Mouse (Mus musculus): Measurements from ENCODE around the gene Ttyh2. TPM values are rescaled to one million over a fixed set of nuclear protein-coding genes. Genes with fewer than 3 reads are reported as not detected.
"Not testable (repeated sequence)": the region's sequence is repeated elsewhere in the genome, so short reads cannot be mapped to it uniquely, and the experiment has no call there.

Gene Ttyh2
- total RNA-seq, 2 experiments from 2014 or later: 16.0 to 19.4 TPM

DNA sequence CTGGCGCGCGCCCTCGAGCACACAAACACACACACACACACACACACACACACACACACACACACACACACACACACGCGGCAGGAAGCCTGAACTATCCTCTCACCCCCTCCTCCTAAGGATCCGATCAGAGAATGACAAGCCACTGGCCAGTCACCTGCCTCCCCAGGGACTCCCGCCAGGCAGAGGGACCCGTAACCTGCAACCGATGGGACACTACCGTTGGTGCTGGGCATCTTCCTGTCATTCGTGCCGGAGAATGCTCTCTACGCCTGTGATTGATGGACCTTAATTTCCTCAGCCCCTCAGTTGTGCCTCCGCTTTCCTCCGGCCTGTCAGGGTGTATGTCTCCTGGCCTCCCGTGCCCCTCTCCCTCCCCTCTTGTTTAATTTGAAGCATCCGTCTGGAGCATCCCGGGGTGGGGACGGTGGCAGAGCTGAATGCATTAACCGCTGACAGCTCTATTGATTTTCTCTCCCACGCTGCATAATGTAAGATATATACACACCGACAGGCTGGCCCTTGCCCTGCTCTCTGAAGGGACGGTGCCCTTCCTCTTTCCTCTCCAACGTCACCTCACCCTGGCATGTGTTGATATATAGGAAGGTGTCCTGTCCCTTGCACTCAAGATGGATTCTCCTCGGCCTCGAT is 18.1 kb upstream of the Ttyh2 start:
- no peak for DNase-seq
- intact Hi-C loops (cut with DNase I): no loop called here

DNA sequence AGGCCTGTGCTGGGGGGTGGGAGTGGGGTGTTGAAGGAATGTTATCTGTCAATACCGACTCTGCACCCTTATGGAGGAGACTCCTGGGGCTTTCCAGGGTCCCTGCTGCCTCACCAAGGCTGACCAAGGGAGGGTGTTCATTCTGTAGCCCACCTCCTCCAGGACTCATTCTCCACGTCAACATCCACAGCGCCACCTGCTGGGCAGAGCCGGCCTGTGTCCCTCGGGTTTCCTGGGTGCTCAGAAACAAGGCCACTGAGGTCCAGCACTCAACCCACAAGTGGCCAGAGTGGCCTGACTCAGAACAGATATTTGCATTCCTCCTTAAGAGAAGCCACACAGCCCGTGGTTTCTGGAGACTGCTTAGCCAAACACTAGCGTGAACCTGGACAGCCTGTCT is 17.5 kb upstream of the Ttyh2 start:
- DNase-seq: peak in 1 of 2 experiments; percentile 37
- intact Hi-C loops (cut with DNase I): no loop called here

DNA sequence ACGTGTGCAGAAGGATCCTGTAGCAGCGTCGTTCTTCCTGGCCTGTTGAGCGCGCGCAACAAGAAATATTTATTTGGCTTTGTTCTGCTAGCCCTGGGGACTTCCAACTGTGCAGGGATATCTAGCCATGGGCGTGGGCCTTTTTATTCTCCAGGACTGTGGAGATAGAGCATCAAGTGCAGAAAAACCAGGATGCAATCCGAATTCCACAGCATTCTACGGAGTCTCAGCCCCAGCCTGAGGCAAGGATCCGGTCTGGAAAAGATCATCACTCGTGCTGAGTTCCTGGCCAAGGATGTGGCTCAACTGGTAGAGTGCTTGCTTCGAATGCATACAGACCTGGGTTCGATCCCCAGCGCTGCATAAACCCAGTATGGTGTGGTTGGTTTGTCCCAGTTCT is 13.1 kb upstream of the Ttyh2 start:
- no peak for DNase-seq
- intact Hi-C loops (cut with DNase I): no loop called here

DNA sequence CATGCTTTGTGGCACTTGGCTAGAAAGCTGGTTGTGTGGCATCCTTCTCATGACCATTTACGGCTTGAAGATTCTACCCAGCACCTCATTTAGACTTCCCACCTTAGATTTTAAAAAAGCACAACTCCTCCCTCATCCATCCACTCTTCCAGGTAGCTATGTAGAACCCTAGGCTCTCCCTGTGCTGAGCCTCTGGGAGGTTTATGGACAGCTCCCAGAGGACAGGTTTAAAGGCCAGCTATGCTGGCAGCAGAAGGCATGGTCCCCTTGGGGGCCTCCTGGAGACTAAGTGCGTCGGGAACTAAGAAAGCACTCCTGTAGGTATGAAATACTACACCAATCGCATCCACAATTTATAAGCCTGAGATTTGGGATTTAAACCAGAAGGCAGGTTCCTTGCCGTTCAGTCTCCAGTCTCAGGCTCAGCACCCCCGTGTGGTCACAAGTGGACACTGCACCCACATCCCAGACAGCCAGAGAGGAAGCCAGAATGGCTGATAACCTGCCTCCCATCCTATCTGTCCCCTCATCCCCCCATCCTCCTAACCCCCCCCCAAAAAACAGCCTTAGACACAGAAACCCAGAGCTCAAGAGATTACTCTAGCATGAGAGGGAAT is 12.4 kb upstream of the Ttyh2 start:
- no peak for DNase-seq
- intact Hi-C loops (cut with DNase I): no loop called here

DNA sequence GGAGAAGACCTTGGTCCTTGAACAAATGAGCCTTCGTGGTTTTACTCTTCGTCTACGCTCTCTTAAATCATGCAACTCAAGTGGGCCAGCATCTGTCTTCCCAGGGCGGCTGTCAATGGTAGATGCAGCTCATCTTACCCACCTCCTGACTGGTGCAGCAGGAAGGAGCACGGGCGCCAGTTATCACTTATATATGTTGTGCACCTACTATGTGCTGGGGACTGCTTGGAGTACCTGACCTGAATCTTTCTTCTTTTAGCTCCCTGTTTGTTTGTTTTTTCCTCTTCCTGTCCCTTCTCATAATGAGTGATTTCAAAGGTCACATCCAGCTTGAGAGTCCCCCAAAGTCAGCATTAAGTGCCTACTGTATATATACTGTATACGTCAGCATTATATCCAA is 11.1 kb upstream of the Ttyh2 start:
- intact Hi-C loops (cut with DNase I): no loop called here
- no peak for DNase-seq

DNA sequence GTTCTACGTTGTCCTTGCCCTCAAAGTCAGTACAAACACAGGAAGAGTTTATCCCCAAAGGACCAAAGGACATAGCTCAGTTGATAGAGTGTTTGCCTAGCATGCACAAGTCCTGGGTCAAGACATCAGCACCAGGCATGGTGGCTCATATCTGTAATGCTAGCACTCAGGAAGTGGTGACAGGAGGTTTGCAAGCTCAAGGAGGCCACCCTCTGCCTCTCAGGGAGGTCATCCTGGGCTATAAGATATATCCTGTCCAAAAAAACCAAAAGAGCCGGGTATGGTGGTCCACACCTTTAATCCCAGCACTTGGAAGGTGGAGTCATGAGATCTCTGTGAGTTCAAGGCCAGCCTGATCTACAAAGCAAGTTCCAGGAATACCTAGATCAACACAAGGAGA is 9.8 kb upstream of the Ttyh2 start:
- no peak for DNase-seq
- intact Hi-C loops (cut with DNase I): no loop called here

DNA sequence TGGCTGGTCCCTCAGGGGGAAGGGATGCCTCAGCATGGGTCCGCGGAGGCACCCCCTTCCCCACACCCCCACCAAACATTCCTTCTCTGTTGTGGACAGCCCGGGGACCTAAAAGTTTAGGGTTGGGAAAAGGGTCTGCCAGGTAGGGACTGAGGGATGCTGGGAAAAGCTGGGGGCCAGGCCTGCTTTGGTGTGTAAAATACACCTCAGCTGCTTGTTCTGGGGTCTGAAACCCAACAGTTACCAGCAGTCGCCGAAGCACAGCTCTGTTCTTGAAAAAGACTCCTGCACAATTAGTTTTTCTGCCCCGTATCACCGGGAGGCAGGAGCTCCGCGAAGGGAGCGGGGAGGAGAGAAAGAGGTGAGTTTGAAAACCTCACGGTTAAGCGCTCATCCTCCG is 8.4 kb upstream of the Ttyh2 start:
- intact Hi-C loops (cut with DNase I): no loop called here
- no peak for DNase-seq

DNA sequence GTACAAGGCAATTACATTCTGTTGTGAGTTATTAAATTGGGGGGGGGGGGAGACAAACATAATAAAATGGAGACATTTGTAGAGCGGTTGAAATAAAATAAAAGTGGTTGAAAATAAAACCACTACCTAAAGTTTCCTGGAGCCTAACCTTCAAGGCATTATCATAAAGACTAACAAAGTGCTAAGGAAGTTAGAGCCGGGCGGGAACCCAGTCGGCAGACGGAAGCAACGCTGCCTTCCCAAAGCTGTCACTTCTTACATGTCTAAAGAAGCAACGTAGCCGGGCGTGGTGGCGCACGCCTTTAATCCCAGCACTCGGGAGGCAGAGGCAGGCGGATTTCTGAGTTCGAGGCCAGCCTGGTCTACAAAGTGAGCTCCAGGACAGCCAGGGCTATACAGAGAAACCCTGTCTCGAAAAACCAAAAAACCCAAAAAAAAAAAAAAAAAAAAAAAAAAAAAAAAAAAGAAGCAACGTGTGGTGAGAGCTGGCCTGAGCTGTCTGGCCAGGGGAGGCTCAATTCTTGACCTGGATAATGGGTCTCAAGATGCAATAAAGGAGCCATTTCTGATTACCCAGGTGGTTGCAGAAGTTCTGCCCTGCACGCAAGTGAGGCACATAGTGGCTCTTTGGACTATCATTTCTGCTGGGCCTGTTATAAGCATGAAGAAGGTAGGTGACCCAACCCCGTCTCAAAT is 7.8 kb upstream of the Ttyh2 start:
- intact Hi-C loops (cut with DNase I): no loop called here
- no peak for DNase-seq

DNA sequence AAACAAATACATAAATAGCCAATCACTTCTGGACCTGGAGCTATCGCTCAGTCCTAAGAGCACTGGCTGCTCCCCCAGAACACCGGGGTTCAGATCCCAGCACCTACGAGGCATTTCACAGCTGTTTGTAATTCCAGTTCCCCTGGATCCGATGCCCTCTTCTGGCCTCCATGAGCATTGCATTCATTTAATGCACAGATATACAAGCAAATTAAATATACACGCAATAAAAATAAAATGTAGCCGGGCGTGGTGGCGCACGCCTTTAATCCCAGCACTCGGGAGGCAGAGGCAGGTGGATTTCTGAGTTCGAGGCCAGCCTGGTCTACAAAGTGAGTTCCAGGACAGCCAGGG is 7.3 kb upstream of the Ttyh2 start:
- intact Hi-C loops (cut with DNase I); DNase-seq: not testable (repeated sequence)

DNA sequence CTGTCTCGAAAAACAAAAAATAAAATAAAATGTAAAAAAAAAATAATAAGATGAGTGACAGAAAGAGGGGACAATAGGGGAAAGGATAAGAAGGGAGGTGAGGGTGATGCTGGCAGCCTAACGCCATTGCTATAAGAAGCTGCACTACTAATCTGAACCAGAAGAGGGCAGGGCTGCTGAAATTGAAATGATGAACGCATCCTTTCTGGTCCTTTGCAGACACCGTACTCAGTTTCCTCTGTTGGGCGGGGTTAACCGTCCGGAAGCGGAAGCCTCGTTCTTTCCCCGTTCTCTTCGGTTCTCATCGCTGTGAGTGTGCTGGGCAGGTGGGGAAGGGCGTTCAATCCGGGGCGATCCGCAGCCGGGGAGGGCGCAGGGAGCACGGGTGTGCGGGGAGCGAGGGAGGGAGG is 6.9 kb upstream of the Ttyh2 start, which contains the start of gene Rpl38:
Gene Rpl38 (plus strand): TSS at position 224 of the 410 bp plus-strand sequence.
- peak; percentile 83 to 89 for DNase-seq
- intact Hi-C loops (cut with DNase I): no loop called here

DNA sequence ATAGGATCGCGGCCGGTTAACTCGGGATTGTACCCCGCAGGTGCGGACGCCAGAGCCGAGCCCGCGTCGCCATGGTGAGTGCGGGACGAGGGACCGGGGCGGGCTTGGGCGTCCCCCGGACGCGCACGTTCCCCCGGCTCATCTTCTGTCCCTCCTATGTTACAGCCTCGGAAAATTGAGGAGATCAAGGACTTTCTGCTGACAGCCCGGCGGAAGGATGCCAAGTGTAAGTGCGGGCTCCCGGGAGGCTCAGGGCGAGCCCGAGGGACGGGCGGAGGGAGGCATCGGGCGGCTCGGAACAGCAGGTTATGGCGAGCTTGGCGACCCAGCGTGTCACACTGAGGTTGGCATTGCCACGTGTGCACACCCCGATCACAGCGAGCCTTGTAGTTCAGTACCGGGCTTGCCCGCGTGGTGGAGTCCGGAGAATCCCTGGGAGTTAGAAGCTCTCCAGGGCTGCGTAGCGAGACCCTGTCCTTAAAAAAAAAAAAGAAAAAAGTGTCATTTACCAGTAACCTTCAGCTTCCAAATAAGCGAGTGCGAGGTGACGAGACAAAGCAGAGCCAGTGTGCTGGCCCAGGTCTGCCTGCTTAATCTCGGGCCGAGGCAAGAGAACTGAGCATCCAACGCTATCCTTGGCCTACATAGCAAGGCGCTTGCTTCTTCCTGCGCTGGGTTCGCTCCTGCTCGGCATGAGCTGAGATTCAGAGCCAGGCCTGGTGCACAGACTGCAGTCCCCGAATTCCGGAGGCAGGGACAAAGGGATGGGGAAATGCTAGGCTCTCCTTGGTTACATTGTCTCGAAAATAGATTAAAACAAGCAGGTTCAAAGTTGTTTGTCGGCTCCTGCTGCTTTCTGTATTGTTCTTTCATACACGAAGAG is 6.2 kb upstream of the Ttyh2 start:
- intact Hi-C loops (cut with DNase I): no loop called here
- peak; percentile 59 to 63 for DNase-seq

DNA sequence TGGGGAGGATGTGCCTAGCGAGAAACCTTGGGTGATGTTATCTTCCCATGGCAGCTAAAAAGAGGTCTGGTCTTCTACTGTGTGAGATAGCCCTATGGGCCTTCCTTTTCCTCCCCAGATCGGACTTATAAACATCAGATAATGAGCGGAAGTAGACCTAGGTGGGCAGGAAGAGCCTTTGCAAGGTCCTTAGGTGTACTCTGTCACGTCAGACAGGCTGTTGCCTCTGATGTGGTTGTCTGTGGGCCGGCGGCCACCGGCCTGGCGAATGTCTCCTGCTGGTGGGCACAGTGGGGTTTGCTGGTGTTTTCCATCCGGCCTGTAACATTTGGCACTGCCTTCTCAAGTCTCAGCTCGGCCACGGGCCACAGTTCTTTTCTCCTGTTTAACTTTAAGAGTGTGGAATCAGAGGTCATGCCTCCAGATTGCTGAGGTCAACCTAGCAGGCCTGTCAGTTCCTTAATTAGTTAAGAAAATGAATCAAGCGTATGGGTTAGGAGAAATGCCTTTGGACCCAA is 5.5 kb upstream of the Ttyh2 start:
- DNase-seq: no peak
- intact Hi-C loops (cut with DNase I): loop anchor here (5.0 kb wide), 1 partner anchor 58 kb away; the partner anchor contains the start of gene Dnaic2

DNA sequence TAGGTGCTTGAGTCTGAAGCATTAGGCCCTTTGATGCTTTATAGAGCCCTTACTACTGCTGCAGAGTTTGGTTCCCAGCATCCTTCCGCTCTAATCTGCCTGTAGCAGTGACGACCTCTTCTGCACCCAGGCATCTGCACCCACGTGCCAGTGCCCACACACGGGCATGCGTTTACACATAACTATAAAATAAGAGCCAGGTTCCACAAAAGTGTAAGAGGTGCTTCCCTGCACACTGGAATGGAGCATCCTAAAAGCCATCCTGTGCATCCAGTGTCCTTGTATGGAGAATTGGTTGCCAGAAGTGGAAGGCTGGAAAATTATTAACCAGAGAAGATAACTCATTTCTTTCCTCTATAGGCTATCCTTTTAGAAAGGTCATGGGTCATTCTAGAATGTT is 4.1 kb upstream of the Ttyh2 start:
- intact Hi-C loops (cut with DNase I): loop anchor here (5.0 kb wide), 1 partner anchor 56 kb away; the partner anchor contains the start of gene Dnaic2
- DNase-seq: no peak

DNA sequence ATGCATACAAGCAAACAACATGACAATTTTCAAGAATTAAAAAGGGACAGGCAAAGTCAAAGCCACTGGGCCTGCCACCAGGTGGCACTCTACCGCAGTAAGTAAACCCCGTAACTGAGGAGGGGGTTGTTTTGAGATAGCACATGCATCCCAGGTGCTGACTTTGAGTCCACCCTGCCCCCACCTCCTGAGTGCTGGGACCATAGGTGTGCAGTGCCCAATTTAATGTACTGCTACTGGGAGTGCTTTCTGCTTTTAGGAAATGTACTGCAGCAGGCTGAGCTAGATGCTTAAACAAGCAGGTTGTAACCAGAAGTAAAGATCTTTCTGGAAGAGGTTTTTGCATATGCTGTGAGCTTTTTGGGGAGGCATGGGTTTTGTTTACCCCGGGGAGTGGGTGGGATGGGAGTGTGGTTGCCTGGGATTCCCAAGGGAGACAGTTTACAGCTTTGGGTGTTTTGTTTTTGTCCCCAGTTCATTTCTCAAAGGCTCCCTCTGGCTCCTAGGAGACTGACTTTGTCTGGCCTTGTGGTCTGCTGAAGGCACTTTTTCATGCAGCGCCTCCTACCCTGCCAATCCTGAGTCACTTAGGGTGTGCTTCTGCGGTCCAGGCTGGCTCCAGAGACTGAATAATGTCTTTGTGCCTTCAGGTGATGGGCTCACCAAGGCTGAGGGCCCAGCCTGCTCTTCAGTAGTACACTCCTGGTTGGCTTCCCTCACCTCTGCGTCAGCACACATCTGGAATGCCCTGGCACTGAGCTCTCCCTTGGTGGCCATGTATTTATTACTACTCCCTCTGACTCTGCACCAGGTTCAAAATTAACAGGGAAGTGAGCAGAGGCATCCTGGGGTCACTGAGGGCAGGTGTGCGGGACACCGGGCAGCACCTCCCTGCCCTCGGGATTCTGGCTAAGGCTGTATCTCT is 2.2 kb upstream of the Ttyh2 start:
- no peak for DNase-seq
- intact Hi-C loops (cut with DNase I): loop anchor here (5.0 kb wide), 1 partner anchor 54 kb away; the partner anchor contains the start of gene Dnaic2

DNA sequence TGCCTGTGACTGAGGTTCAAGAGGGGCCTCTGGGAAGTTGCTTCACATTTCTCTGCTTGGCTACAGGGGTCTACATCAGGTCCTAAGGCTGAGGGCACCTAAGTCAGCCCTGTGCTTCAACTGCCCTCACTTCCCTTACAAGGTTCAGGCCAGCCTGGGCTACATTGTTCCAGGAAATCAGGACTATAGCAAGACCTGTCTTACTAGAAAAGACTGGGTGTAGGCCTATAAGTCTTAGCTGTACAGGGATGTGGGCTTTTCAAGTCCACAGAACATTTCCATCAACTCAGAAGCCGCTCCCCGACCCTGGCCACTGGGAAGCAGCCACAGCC is 1.5 kb upstream of the Ttyh2 start:
- intact Hi-C loops (cut with DNase I): loop anchor here (5.0 kb wide), 1 partner anchor 54 kb away; the partner anchor contains the start of gene Dnaic2

DNA sequence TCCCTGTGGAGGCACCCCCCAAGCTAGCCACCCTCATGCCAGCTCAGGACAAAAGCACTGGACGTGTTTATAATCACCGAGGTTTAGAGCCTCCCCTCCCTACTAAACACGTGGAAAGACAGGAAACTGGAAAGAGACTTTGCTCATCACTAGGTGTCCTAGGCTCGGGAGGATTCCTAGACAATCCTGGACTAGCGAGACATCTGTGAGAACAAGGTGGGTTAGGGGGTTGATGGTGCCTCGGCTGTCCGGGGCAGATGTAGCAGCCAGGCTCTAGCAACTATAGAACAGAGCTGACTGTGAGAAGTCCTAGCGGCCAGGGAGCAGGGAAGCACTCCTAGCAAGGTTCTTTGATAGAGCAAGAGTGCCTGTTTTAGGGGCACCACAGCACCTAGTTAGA is 1.1 kb upstream of the Ttyh2 start:
- DNase-seq: no peak
- intact Hi-C loops (cut with DNase I): loop anchor here (5.0 kb wide), 1 partner anchor 53 kb away; the partner anchor contains the start of gene Dnaic2

More for the DNA sequence above, 1.5 kb upstream of the Ttyh2 start:
- DNase-seq: no peak

DNA sequence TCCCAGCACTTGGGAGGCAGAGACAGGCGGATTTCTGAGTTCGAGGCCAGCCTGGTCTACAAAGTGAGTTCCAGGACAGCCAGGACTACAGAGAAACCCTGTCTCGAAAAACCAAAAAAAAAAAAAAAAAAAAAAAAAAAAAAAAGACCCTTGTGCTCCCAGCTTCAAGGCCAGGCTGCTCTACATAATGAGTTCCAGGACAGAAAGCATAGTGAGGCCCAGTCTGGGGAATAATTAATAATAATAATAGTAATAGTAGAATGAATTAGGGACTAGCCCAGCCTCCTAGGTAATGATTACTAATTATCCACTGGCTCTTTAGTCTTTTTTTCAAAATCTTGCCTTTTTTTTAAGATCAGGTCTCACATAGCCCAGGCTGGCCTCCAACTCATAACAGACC is 435 bp upstream of the Ttyh2 start:
- not testable (repeated sequence) for DNase-seq

DNA sequence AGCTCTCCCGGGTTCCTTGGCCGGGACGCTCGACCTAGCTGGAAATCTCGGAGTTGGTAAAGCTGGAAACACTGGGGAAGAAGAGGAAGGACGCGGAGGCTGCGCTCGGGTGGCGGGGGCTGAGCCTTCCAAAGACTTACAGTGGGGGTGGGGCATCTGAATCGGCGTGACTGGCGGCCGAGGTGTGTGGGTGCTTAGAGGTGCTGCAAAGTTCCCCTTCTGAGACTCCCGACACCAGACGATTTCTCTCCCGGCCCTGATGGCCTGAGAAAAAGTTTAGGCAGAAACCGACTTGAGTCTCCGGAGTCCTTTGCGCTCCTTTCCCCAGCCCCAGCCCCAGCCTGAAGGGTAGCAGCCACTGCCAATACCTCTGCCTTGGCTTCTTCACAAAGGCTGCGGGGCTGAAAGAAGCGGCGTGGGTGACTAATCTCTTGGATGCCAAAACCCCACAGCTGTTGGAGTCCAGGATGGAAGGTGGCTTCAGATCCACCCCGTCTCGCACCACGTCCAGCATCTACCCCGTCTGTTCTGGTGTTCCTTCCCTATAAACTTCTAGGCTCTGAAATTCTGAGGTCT is 683 bp downstream of the Ttyh2 start:
- no peak for DNase-seq
- intact Hi-C loops (cut with DNase I): no loop called here

More for the DNA sequence above, 435 bp upstream of the Ttyh2 start:
- intact Hi-C loops (cut with DNase I): loop anchor here (5.0 kb wide), 1 partner anchor 53 kb away; the partner anchor contains the start of gene Dnaic2

DNA sequence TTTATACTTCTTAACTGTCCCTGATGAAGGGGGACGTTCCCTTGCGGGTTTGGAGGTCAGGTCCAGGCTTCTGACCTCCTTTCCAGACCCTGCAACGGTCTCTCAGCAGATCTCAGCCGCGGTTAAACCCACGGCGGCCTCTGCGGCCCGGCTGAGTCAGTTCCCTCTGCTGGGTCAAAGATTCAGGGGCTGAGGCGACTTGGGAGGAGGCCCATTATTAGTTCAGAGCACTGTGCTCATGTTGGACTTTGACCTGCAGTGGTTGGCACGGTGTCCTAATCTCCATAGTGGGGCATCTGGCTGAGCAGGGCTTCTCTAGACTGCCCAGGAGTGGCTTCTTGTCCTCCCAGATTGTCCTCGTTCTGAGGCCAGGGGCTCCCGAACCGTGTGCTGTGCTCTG is 1.2 kb downstream of the Ttyh2 start:
- no peak for DNase-seq
- intact Hi-C loops (cut with DNase I): no loop called here
